Mouse (Mus musculus) cerebellum, adult (tissue): Measurements from ENCODE around the gene Cpne8.
"Not testable (repeated sequence)": the region's sequence is repeated elsewhere in the genome, so short reads cannot be mapped to it uniquely, and the experiment has no call there.

Experiments used
- ATAC-seq: cut with Nextera tagmentation; 2 replicates; pipeline ENCODE4 v1.9.2; 2017; ENCODE audit warnings: mild to moderate bottlenecking, moderate library complexity, mixed read lengths; ENCODE audit not compliant: insufficient number of reproducible peaks, low FRiP score, low TSS enrichment

Cpne8 gene

GRCm38 (mm10) chr15:90616116-90616798, 63.0 kb downstream of the Cpne8 start:
- ATAC-seq, result no peak

GRCm38 (mm10) chr15:90610767-90611166, 68.5 kb downstream of the Cpne8 start:
- ATAC-seq, result not testable (repeated sequence)

- ATAC-seq, result no peak
Measured at GRCm38 (mm10) chr15:90609836-90610415, 69.3 kb downstream of the Cpne8 start.

- no peak for ATAC-seq
Measured at GRCm38 (mm10) chr15:90608368-90608767, 70.9 kb downstream of the Cpne8 start.

- ATAC-seq, result no peak
Measured at GRCm38 (mm10) chr15:90607181-90607580, 72.1 kb downstream of the Cpne8 start.

GRCm38 (mm10) chr15:90603676-90604075, 75.6 kb downstream of the Cpne8 start:
- no peak for ATAC-seq

- ATAC-seq, result no peak
Measured at GRCm38 (mm10) chr15:90597715-90598497, 81.3 kb downstream of the Cpne8 start.

GRCm38 (mm10) chr15:90595592-90595991, 83.6 kb downstream of the Cpne8 start:
- no peak for ATAC-seq

GRCm38 (mm10) chr15:90589587-90589986, 89.6 kb downstream of the Cpne8 start:
- ATAC-seq, result no peak

GRCm38 (mm10) chr15:90577402-90577801, 101.8 kb downstream of the Cpne8 start:
- ATAC-seq, result no peak

GRCm38 (mm10) chr15:90569246-90569645, 110.0 kb downstream of the Cpne8 start:
- no peak for ATAC-seq

- ATAC-seq, result no peak
Measured at GRCm38 (mm10) chr15:90568050-90568449, 111.2 kb downstream of the Cpne8 start.

- ATAC-seq, result no peak
Measured at GRCm38 (mm10) chr15:90563996-90564395, 115.2 kb downstream of the Cpne8 start.

GRCm38 (mm10) chr15:90561613-90562012, 117.6 kb downstream of the Cpne8 start:
- no peak for ATAC-seq

- no peak for ATAC-seq
Measured at GRCm38 (mm10) chr15:90548589-90548988, 130.6 kb downstream of the Cpne8 start.

GRCm38 (mm10) chr15:90543447-90543846, 135.8 kb downstream of the Cpne8 start:
- ATAC-seq, result no peak

GRCm38 (mm10) chr15:90542126-90542525, 137.1 kb downstream of the Cpne8 start:
- ATAC-seq, result no peak

GRCm38 (mm10) chr15:90536311-90537202, 142.7 kb downstream of the Cpne8 start:
- no peak for ATAC-seq

GRCm38 (mm10) chr15:90535730-90536129, 143.5 kb downstream of the Cpne8 start:
- ATAC-seq, result no peak

GRCm38 (mm10) chr15:90512769-90513168, 166.5 kb downstream of the Cpne8 start:
- no peak for ATAC-seq
